Mouse (Mus musculus) kidney, embryonic 15.5 days (tissue): ENCODE data around the gene Tuba1b. TPM values are rescaled to one million over a fixed set of nuclear protein-coding genes. Genes with fewer than 3 reads are reported as not detected.

ENCODE experiments used
- ATAC-seq: fragments of 200-750 bp; cut with Nextera tagmentation; replicated peaks from 2 replicates; pipeline ENCODE4 v1.8.0; 2017; ENCODE audit warnings: moderate TSS enrichment; ENCODE audit not compliant: low FRiP score
- H3K27ac ChIP-seq: fragments of 300-500 bp; sonication (generic); 2 replicates; pipeline ENCODE4 v1.5.1; 2015; ENCODE audit warnings: mild to moderate bottlenecking, inconsistent platforms
- H3K27me3 ChIP-seq: fragments of 300-500 bp; sonication (generic); 2 replicates; pipeline ENCODE4 v1.6.1; 2015; ENCODE audit warnings: inconsistent platforms
- H3K36me3 ChIP-seq: fragments of 300-500 bp; sonication (generic); 2 replicates; pipeline ENCODE4 v1.6.1; 2015; ENCODE audit warnings: inconsistent platforms
- H3K4me1 ChIP-seq: fragments of 300-500 bp; sonication (generic); 2 replicates; pipeline ENCODE4 v1.6.1; 2015; ENCODE audit warnings: inconsistent platforms
- H3K4me2 ChIP-seq: fragments of 300-500 bp; sonication (generic); 2 replicates; pipeline ENCODE4 v1.6.1; 2015; ENCODE audit warnings: moderate library complexity, mild to moderate bottlenecking, inconsistent platforms
- H3K4me3 ChIP-seq: fragments of 300-500 bp; sonication (generic); replicated peaks from 2 replicates; pipeline ENCODE4 v1.5.1; 2015; ENCODE audit warnings: mild to moderate bottlenecking, inconsistent platforms
- H3K9ac ChIP-seq: fragments of 300-500 bp; sonication (generic); 2 replicates; pipeline ENCODE4 v1.6.1; 2015; ENCODE audit warnings: mild to moderate bottlenecking, inconsistent platforms
- H3K9me3 ChIP-seq: fragments of 300-500 bp; sonication (generic); replicated peaks from 2 replicates; pipeline ENCODE4 v1.6.1; 2016; ENCODE audit warnings: inconsistent platforms
- WGBS: fragments of 180-500 bp; shearing (Covaris S2); methylation state at CpG from one replicate; pipeline ENCODE4 v1.1.7; 2015; ENCODE audit warnings: mixed read lengths; 5-methylcytosine and 5-hydroxymethylcytosine counted together
- polyA plus RNA-seq: library from polyadenylated mRNA; unstranded; fragments of >200 nt; fragmentation: Nextera tagmentation; extraction: Ambion mirVana; gene quantifications from 2 replicates; pipeline ENCODE4 v1.2.1, GENCODE M21; 2015

The Tuba1b gene
- polyA plus RNA-seq, 1 experiment from 2014 or later = 1,797 TPM

GRCm38 (mm10) chr15:98893036-98893435 is 41.3 kb downstream of the Tuba1b start:
- 60% methylated on average over 4 of the region's 4 CpGs for WGBS
- Histone ChIP-seq H3K27me3 (peaks cover 72% of the 10 kb centered on the region), H3K4me3 (no peak overlapping the region), H3K9ac (no peak overlapping the region), H3K4me2 (no peak overlapping the region), H3K36me3 (no peaks in the 10 kb centered on the region), H3K4me1 (peaks cover 49% of the 10 kb centered on the region), H3K9me3 (no peaks in the 10 kb centered on the region), H3K27ac (no peak overlapping the region)
- no peak for ATAC-seq

DNA sequence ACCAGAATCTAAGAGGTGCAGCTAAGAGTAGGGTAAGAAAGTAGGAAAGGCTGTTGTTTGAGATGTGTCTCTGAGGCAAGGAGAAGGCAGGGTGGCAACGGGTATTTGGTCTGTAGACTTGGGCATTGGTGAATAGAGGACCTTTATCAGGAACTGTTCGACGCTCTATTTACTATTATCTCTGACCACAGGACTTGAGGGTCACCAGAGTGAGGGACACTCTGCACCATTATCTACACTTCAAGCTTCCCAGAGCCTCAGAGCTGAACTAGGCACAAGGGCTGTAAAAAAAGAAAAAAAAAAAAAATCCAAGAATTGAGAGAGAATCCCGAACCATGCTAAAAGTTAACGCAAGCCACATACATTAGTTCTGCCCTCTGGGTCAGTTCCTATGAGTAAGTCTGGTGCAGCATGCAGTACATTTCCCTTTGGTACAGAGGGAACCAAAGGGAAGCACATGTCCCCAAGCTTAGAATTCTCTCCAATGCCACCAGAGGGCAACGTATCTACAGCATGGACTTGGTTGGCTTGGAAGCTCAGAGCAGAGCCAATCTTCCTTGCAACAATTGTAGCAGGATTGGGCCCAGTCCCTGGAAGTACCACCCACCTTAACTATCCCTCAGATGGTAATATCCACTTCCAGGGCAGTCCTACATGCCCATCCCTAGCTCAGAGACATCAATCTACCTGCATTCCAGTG is 42.3 kb downstream of the Tuba1b start:
- no peak overlapping the region for H3K4me2 ChIP-seq
- no peak overlapping the region for H3K9ac ChIP-seq
- no peaks in the 10 kb centered on the region for H3K9me3 ChIP-seq
- peaks cover 39% of the 10 kb centered on the region for H3K4me1 ChIP-seq
- ATAC-seq = no peak; the same call in 1 of the 2 replicates
- peaks cover 62% of the 10 kb centered on the region for H3K27me3 ChIP-seq
- no peak overlapping the region for H3K4me3 ChIP-seq
- WGBS = 40% methylated on average over 6 of the region's 6 CpGs
- H3K27ac ChIP-seq = no peak overlapping the region
- no peaks in the 10 kb centered on the region for H3K36me3 ChIP-seq

DNA sequence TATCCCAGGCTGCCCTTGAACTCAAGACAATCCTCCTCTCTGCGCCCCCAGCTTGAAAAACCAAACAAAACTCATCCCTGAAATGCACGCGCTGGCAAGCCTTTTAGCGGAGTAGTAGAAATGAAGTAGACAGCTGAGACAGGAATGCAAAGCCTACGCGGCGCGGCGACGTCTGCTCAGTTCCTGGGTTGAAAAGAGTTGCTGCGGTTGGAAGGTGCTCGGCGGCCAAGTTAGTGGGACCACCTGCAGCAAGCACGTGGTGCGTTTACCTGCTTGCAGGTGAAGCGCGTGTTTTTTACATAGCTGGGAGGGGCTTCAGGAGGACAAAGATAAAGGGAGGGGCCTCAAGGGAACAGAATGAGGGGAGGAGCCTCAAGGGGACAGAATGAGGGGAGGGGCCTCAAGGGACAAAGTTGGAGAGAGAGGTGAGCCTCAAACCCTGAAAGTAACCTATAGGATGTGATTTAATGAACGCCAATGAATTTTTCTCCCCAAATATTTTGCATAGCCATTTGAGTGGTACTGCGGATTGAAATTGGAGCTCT is 43.1 kb downstream of the Tuba1b start:
- H3K9ac ChIP-seq = no peak overlapping the region
- no peak for ATAC-seq
- 9% methylated on average over 19 of the region's 19 CpGs for WGBS
- H3K9me3 ChIP-seq = no peaks in the 10 kb centered on the region
- no peak overlapping the region for H3K27ac ChIP-seq
- peak overlapping the region; percentile 19 for H3K4me3 ChIP-seq
- peak overlapping the region; percentile 53 for H3K4me2 ChIP-seq
- peaks cover 54% of the 10 kb centered on the region for H3K27me3 ChIP-seq
- peaks cover 34% of the 10 kb centered on the region for H3K4me1 ChIP-seq
- H3K36me3 ChIP-seq = no peaks in the 10 kb centered on the region

GRCm38 (mm10) chr15:98887526-98887925 is 46.8 kb downstream of the Tuba1b start:
- Histone ChIP-seq H3K4me3 (no peak overlapping the region), H3K36me3 (no peaks in the 10 kb centered on the region), H3K27me3 (peaks cover 17% of the 10 kb centered on the region), H3K4me1 (peaks cover 6% of the 10 kb centered on the region), H3K27ac (no peak overlapping the region), H3K9me3 (no peaks in the 10 kb centered on the region), H3K4me2 (no peak overlapping the region), H3K9ac (no peak overlapping the region)
- WGBS = 79% methylated on average over 7 of the region's 7 CpGs
- no peak for ATAC-seq

DNA sequence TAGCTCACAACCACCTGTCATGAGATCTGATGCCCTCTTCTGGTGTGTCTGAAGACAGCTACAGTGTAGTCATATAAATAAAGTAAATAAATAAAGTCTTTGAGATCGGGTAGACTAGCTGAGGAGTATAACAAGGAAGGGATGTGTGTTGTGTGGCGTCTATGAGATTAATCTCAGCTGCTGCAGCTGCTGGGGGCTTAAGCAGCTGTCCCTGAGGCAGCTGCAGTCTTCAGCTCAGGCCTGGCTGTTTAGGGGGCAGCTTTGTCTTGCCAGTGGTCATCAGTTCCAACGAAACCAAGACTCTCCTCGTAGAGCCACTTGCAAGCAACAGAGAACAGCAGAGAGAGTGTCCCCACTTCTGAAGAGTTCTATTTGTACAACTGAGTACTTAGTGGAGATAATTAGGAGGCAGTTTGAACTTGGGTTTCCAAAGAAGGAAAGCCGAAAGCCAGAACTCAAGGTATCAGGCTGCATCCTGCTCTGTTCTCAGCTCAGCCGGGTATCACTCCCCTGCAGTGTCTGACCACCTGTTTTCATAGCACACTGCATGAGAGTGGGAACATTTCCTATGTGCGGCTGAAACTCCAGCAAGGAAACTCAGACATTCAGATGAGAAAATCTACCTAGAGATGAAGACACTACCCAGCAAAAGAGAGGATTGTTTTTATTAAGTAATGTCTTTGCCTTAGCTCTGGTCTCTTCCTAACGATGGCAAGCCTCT is 47.5 kb downstream of the Tuba1b start:
- no peak overlapping the region for H3K27ac ChIP-seq
- H3K9me3 ChIP-seq = no peaks in the 10 kb centered on the region
- H3K4me2 ChIP-seq = no peak overlapping the region
- H3K4me3 ChIP-seq = no peak overlapping the region
- H3K36me3 ChIP-seq = no peaks in the 10 kb centered on the region
- H3K27me3 ChIP-seq = peaks cover 10% of the 10 kb centered on the region
- H3K4me1 ChIP-seq = peaks cover 9% of the 10 kb centered on the region
- no peak for ATAC-seq
- H3K9ac ChIP-seq = no peak overlapping the region
- WGBS = 59% methylated on average over 8 of the region's 8 CpGs

DNA sequence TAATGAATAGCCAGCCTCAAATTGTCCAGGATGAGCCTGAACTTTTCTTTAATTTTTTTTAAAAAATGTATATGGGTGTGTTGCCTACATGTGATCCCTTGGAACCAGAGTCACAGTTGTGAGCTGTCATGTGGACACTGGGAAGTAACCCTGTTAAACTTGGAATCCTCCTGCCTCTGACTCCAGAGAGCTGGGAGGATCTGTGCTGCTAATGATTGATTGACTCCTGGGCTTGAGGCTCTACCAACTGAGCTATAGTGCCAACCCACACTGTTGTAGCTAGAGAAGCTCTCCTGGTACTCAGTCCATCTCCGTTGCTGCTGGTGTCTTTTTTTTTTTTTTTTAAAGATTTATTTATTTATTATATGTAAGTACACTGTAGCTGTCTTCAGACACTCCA is 50.3 kb downstream of the Tuba1b start:
- ATAC-seq = no peak
- no peak overlapping the region for H3K4me2 ChIP-seq
- no peak overlapping the region for H3K4me3 ChIP-seq
- 60% methylated on average over 1 of the region's 1 CpGs for WGBS
- H3K27me3 ChIP-seq = peaks cover 2% of the 10 kb centered on the region; the same call in 1 of the 2 replicates
- H3K9ac ChIP-seq = no peak overlapping the region
- H3K9me3 ChIP-seq = no peaks in the 10 kb centered on the region
- peaks cover 19% of the 10 kb centered on the region for H3K4me1 ChIP-seq
- H3K36me3 ChIP-seq = peaks cover 1% of the 10 kb centered on the region; the same call in 1 of the 2 replicates
- H3K27ac ChIP-seq = 0 out of 2 replicates have a peak overlapping the region, but pooled peaks have one; percentile 6

DNA sequence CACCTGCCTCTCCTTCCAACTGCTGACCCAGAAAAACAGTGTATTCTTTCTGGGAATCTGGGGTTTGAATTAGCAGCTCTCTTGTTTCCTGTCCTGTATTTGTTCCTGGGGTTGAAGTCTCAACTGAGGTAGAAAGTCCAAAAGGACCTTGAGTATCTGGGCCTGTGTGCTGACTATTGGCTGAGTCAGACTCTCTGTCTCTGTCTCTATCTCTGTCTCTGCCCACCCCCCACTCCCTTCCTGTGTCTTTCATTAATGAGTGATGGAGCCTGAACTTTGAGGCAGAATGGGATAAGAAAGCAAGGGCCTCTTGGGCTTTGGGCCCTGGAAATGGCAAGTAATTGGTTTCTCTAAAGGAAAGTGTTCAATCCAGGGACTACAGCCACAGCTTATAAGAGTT is 50.7 kb downstream of the Tuba1b start:
- H3K27ac ChIP-seq = no peak overlapping the region
- no peaks in the 10 kb centered on the region for H3K9me3 ChIP-seq
- peaks cover 6% of the 10 kb centered on the region; the same call in 1 of the 2 replicates for H3K36me3 ChIP-seq
- ATAC-seq = no peak
- H3K9ac ChIP-seq = no peak overlapping the region
- H3K4me1 ChIP-seq = peaks cover 19% of the 10 kb centered on the region
- no peaks in the 10 kb centered on the region; the same call in 1 of the 2 replicates for H3K27me3 ChIP-seq
- H3K4me2 ChIP-seq = no peak overlapping the region
- H3K4me3 ChIP-seq = no peak overlapping the region

DNA sequence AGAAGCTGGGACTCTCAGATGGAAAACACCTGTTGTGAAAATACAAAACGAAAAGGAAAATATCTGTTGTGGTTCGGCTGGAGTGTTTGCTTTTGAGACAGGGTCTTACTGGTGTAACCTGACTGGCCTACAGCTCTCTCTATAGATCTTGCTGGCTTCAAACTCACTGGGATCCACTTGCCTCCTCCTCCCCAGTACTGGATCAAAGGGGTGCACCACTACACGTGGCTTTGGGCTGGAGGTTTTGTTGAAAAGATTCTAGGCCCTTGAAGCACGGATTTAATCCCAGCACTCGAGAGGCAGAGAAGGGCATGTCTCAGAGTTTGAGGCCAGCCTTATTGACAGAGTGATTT is 52.7 kb downstream of the Tuba1b start:
- H3K27me3 ChIP-seq = no peaks in the 10 kb centered on the region
- peak overlapping the region; percentile 92 for H3K27ac ChIP-seq
- peak overlapping the region; percentile 81 for H3K4me3 ChIP-seq
- peaks cover 19% of the 10 kb centered on the region for H3K4me1 ChIP-seq
- 17% methylated on average over 5 of the region's 5 CpGs for WGBS
- H3K36me3 ChIP-seq = peaks cover 11% of the 10 kb centered on the region; the same call in 1 of the 2 replicates
- H3K4me2 ChIP-seq = peak overlapping the region; percentile 83
- ATAC-seq = peak; percentile 59
- H3K9ac ChIP-seq = no peak overlapping the region; the same call in 1 of the 2 replicates
- H3K9me3 ChIP-seq = no peaks in the 10 kb centered on the region

Other genes with a start within 250 kb of the Tuba1b start
- 0.73 and 1.1 TPM in 2 replicates for gene Ccdc65, start 226.4 kb downstream of the Tuba1b start, polyA plus RNA-seq
- 40.3 and 40.5 TPM in 2 replicates for gene Fkbp11, start 206.4 kb downstream of the Tuba1b start, polyA plus RNA-seq
- 51.9 and 55.6 TPM in 2 replicates for gene Arf3, start 171.4 kb downstream of the Tuba1b start, polyA plus RNA-seq
- 0.12 and 0.31 TPM in 2 replicates for gene Wnt10b, start 156.4 kb downstream of the Tuba1b start, polyA plus RNA-seq
- 0.06 TPM in 1 of 2 replicates, not detected in the other for gene Wnt1, start 144.7 kb downstream of the Tuba1b start, polyA plus RNA-seq
- gene Ddn, start 125.1 kb downstream of the Tuba1b start, polyA plus RNA-seq = 2.9 and 3.2 TPM in 2 replicates
- gene Prkag1, start 103.0 kb downstream of the Tuba1b start, polyA plus RNA-seq = 98.5 and 100 TPM in 2 replicates
- gene Kmt2d, start 63.4 kb downstream of the Tuba1b start, polyA plus RNA-seq = 12.3 and 13.3 TPM in 2 replicates
- gene Rhebl1, start 40.0 kb downstream of the Tuba1b start, polyA plus RNA-seq = 20.0 and 20.5 TPM in 2 replicates
- gene Dhh, start 36.0 kb downstream of the Tuba1b start, polyA plus RNA-seq = 1.4 and 2.0 TPM in 2 replicates
- 16.4 and 17.6 TPM in 2 replicates for gene Lmbr1l, start 16.3 kb downstream of the Tuba1b start, polyA plus RNA-seq
- not detected in 2 replicates for gene Gm49450, start 19.0 kb upstream of the Tuba1b start, polyA plus RNA-seq
- 854 and 1,029 TPM in 2 replicates for gene Tuba1a, start 19.1 kb upstream of the Tuba1b start, polyA plus RNA-seq
- 180 and 185 TPM in 2 replicates for gene Tuba1c, start 95.3 kb upstream of the Tuba1b start, polyA plus RNA-seq
- 5.9 and 12.6 TPM in 2 replicates for gene Prph, start 120.6 kb upstream of the Tuba1b start, polyA plus RNA-seq
- 33.8 and 39.4 TPM in 2 replicates for gene Troap, start 140.0 kb upstream of the Tuba1b start, polyA plus RNA-seq
- gene C1ql4, start 153.3 kb upstream of the Tuba1b start, polyA plus RNA-seq = 0.72 and 1.1 TPM in 2 replicates
- gene Dnajc22, start 158.6 kb upstream of the Tuba1b start, polyA plus RNA-seq = 8.6 and 8.8 TPM in 2 replicates
- 47.1 and 50.5 TPM in 2 replicates for gene Spats2, start 191.4 kb upstream of the Tuba1b start, polyA plus RNA-seq